Mouse (Mus musculus) forebrain, embryonic 15.5 days (tissue): Measurements from ENCODE around the gene Hsd17b7. TPM values are rescaled to one million over a fixed set of nuclear protein-coding genes. Genes with fewer than 3 reads are reported as not detected.
"Not testable (repeated sequence)": the region's sequence is repeated elsewhere in the genome, so short reads cannot be mapped to it uniquely, and the experiment has no call there.

Source experiments
- ATAC-seq: fragments of 200-750 bp; cut with Nextera tagmentation; replicated peaks from 2 replicates; pipeline ENCODE4 v1.8.0; 2017; ENCODE audit warnings: mild to moderate bottlenecking, moderate TSS enrichment, moderate library complexity
- H3K27ac ChIP-seq: fragments of 300-500 bp; sonication (generic); replicated peaks from 2 replicates; pipeline ENCODE4 v1.5.1; 2015; ENCODE audit warnings: mild to moderate bottlenecking, inconsistent platforms
- H3K27me3 ChIP-seq: fragments of 300-500 bp; sonication (generic); 2 replicates; pipeline ENCODE4 v1.6.1; 2015; ENCODE audit warnings: inconsistent platforms
- H3K36me3 ChIP-seq: fragments of 300-500 bp; sonication (generic); 2 replicates; pipeline ENCODE4 v1.6.1; 2015; ENCODE audit warnings: mild to moderate bottlenecking, inconsistent platforms
- H3K4me1 ChIP-seq: fragments of 300-500 bp; sonication (generic); 2 replicates; pipeline ENCODE4 v1.6.1; 2015; ENCODE audit warnings: inconsistent platforms
- H3K4me2 ChIP-seq: fragments of 300-500 bp; sonication (generic); replicated peaks from 2 replicates; pipeline ENCODE4 v1.6.1; 2015; ENCODE audit warnings: mild to moderate bottlenecking, inconsistent platforms
- H3K4me3 ChIP-seq: fragments of 300-500 bp; sonication (generic); 2 replicates; pipeline ENCODE4 v1.5.1; 2015; ENCODE audit warnings: mild to moderate bottlenecking, inconsistent platforms
- H3K9ac ChIP-seq: fragments of 300-500 bp; sonication (generic); replicated peaks from 2 replicates; pipeline ENCODE4 v1.6.1; 2015; ENCODE audit warnings: mild to moderate bottlenecking, inconsistent platforms
- H3K9me3 ChIP-seq: fragments of 300-500 bp; sonication (generic); 2 replicates; pipeline ENCODE4 v1.6.1; 2016; ENCODE audit warnings: inconsistent platforms
- WGBS: fragments of 180-500 bp; shearing (Covaris S2); methylation state at CpG from one replicate; pipeline ENCODE4 v1.1.7; 2015; ENCODE audit warnings: mixed read lengths; 5-methylcytosine and 5-hydroxymethylcytosine counted together
- polyA plus RNA-seq: library from polyadenylated mRNA; unstranded; fragments of >200 nt; fragmentation: Nextera tagmentation; extraction: Ambion mirVana; gene quantifications from 2 replicates; pipeline ENCODE4 v1.2.1, GENCODE M21; 2015

The Hsd17b7 gene
- polyA plus RNA-seq = 15.2 and 17.6 TPM in 2 replicates

DNA sequence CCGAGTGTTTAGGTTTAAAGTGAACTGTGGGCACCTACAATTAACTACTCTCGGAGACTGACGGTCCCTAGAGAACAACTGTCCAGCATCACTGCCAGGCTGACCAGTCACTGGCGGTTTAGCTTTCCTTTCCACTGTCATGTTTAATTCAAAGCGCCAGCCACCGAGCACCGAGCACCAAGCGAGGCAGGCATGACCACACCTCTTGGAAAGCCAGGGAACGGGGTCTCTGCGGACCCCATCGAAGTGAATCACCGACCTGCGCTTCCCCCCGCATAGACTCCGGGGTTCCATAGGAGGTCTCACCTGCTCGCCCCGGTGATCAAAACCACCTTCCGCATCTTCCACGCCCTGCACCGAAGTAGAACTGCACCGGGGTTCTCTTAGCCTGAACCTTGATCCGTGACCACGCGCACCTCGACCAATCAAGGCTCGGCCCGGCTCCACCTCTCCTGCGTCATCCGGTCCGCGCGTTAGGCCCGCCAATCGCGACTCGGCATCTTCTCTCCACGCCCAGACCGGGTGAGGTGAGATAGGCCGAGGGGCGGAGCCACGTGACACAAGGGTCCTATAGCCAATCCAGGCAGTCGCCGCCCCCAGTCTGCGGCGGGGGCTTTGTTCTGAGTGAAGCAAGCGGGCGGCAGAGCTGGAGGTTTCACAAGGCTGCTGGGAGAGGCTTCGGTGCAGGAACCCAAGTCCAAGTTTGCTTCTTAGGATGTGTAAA is at the start of gene Hsd17b7:
Gene Hsd17b7 (minus strand): TSS at position 450 of the 724 bp plus-strand sequence.
- H3K36me3 ChIP-seq = peaks cover 10% of the 10 kb centered on the region; the same call in 1 of the 2 replicates
- H3K27me3 ChIP-seq = no peaks in the 10 kb centered on the region
- H3K4me2 ChIP-seq = peak within 1 kb of the TSS; percentile 67
- peak within 1 kb of the TSS; percentile 74 for H3K4me3 ChIP-seq
- ATAC-seq = peak; percentile 100
- peaks cover 18% of the 10 kb centered on the region for H3K4me1 ChIP-seq
- H3K9ac ChIP-seq = peak within 1 kb of the TSS; percentile 54
- H3K9me3 ChIP-seq = no peaks in the 10 kb centered on the region
- WGBS = 2% methylated on average over 48 of the region's 48 CpGs
- peak within 1 kb of the TSS; percentile 77 for H3K27ac ChIP-seq

DNA sequence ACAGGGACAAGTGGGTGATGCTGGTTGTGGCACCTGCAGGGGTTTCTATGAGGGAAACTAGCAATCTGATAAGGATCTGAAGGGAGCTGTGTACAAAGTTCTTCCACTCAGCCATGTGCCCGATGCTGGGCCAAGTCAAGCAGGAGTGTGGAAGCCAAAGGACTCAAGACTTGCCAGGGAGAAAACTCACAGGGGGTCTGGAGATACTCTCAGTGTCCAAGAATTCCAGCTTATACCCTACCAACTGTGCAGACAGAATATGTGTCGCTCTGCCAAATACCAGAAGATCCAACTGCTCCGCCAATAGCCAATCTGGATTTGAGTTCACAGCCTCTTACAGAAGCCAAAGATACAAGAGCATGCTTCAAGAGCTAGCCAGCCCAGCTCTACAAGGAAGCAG is 45.7 kb upstream of the Hsd17b7 start:
- Histone ChIP-seq H3K9me3 (peaks cover 7% of the 10 kb centered on the region; the same call in 1 of the 2 replicates), H3K27ac (no peak overlapping the region), H3K9ac (no peak overlapping the region), H3K4me3 (no peak overlapping the region), H3K4me2 (no peak overlapping the region), H3K36me3 (no peaks in the 10 kb centered on the region), H3K4me1 (no peaks in the 10 kb centered on the region), H3K27me3 (no peaks in the 10 kb centered on the region)
- WGBS = 77% methylated on average over 3 of the region's 3 CpGs
- ATAC-seq = no peak

DNA sequence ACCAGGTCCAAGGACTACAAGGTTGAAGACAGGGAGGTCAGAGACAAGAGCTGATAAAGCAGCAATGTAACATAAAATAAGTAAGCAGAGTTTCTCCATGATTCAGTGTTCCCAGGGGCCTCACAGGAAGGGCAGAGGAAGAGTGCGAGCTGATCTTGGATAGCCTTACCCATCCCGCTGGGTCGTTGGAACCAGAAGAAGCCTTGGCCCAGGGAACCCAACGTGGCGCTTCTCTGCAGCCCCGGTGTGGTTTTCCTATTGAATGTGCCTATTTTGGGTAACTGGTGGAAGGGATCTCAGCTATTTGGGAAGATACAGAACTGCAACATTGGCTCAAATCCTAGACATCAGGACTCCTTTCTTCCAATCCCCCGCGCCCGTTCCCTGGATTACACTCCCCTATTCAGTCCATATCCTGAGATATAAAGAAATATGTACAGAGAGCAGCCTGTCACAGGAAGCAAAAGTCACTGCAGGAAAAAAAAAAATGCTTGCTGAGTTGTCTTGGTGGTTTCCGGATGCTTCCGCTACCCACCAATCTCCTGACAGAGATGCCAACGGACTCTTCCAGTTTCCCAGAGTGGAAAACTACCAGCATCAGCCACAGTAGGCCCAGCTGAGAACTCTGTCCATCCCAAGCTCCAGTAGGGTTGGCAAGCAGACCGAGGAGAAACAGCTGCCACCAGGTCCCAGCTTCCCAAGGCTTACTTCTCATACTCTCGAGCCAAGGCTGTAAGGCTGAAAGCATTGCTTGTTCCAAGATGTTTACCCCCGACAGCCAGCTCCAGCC is 41.9 kb upstream of the Hsd17b7 start:
- H3K27ac ChIP-seq = no peak overlapping the region

DNA sequence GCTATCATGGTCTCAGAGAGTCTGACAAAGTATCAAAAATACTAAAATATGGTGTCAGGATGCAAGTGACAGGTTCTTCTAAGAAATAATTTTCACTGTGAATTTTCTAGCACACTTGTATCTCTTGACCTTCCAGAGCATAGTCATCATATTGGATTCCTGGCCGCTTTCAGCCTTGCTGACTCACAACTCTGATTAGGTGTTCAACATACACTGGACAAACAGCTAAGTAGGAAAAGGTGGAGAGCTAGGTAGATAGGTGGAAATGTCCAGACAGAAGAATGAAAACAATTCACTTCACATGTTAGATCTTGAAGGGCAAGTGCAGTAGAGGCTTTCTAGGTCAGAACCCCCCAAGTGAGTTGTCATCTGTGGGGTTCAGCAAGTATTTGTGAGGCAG is 40.3 kb upstream of the Hsd17b7 start:
- Histone ChIP-seq H3K4me3 (no peak overlapping the region), H3K4me1 (no peaks in the 10 kb centered on the region), H3K9me3 (no peaks in the 10 kb centered on the region), H3K36me3 (no peaks in the 10 kb centered on the region), H3K27ac (no peak overlapping the region), H3K27me3 (no peaks in the 10 kb centered on the region), H3K4me2 (no peak overlapping the region), H3K9ac (no peak overlapping the region)
- ATAC-seq = no peak
- 98% methylated on average over 1 of the region's 1 CpGs for WGBS

More for the DNA sequence above, 41.9 kb upstream of the Hsd17b7 start:
- Histone ChIP-seq H3K4me2 (no peak overlapping the region), H3K4me1 (no peaks in the 10 kb centered on the region), H3K36me3 (no peaks in the 10 kb centered on the region), H3K27me3 (no peaks in the 10 kb centered on the region), H3K4me3 (no peak overlapping the region), H3K9me3 (no peaks in the 10 kb centered on the region), H3K9ac (no peak overlapping the region)
- ATAC-seq = no peak
- 87% methylated on average over 15 of the region's 15 CpGs for WGBS

DNA sequence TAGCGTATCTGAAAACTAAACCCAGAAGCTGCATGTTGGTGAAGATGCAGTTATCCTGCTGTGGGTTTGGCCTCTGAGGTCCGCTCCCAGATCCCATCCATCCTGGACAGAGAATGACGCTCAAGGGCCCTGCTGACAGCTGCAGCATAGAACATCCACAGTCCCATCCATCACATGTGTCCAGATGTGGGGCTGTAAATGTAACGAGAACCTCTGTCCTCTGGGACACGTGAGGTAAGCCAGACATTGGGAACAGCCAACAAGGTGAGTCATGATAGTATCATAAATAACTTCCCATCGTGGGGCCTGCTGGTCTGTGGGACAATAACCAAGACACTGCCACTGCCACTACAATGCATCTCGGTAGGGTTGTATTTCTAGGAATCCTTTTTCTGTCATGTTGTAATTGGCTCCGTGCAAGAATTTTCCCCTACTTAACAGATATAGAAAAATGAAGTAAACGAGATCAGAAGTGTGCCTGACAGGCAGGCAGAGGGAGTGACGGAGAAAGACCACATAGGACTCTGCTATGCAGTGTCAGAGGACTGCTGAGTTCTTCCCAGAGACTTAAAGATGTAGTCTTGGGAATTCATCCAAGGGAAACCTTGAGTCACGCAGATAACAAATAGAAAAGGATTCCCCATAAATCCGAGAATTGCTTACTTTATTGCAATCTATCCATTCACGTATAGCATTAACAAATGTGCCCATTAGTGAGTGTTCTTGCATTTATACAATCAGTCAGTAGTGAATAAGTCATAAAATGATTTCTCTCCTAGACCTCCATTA is 39.6 kb upstream of the Hsd17b7 start:
- no peak overlapping the region for H3K4me2 ChIP-seq
- no peak overlapping the region for H3K9ac ChIP-seq
- no peak for ATAC-seq
- H3K27ac ChIP-seq = no peak overlapping the region
- H3K4me3 ChIP-seq = no peak overlapping the region
- H3K4me1 ChIP-seq = no peaks in the 10 kb centered on the region
- H3K27me3 ChIP-seq = no peaks in the 10 kb centered on the region
- no peaks in the 10 kb centered on the region for H3K36me3 ChIP-seq
- no peaks in the 10 kb centered on the region for H3K9me3 ChIP-seq
- 90% methylated on average over 13 of the region's 13 CpGs for WGBS

DNA sequence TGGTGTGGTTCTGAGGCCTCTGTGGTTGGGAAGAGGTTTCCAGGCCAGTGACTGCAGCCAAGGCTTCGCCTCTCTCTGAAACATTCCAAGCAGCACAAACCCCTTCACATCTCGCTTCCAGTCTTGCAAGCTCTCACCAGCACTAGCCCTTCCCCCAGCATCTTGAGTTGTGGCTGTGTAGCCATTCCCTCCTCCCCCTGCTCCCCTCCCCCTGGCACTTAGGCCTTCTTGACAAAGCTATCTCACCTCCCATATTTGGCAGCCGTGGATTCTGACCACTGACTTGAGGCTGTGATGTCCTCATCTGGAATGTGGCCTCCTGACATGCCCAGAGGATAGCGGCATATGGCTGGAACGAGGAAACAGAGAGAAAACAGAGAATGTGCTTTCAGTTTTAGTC is 37.5 kb upstream of the Hsd17b7 start:
- 74% methylated on average over 5 of the region's 5 CpGs for WGBS
- no peak for ATAC-seq
- Histone ChIP-seq H3K27me3 (no peaks in the 10 kb centered on the region), H3K9ac (no peak overlapping the region), H3K4me1 (no peaks in the 10 kb centered on the region), H3K9me3 (no peaks in the 10 kb centered on the region), H3K4me2 (no peak overlapping the region), H3K27ac (no peak overlapping the region), H3K4me3 (no peak overlapping the region), H3K36me3 (no peaks in the 10 kb centered on the region)

DNA sequence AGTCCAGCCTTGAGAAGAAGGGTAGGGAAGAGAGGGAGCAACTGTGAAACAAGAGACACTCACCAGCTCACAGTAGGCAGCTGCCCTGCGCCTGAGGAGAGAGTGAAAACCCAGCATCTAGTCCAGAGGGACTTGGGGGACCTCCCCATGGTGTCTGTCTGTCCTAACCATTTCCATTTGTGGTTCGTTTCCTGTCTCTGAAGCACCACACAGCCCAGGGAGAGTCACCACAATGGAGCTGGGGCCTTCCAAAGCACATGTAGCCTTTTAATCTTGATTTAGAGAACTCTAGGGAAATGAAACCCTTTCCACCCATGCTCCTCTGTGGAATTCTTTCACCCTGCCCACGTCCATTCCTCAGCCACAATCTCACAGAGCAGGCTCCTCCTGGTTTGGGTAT is 36.3 kb upstream of the Hsd17b7 start:
- no peak overlapping the region for H3K9ac ChIP-seq
- no peak for ATAC-seq
- no peaks in the 10 kb centered on the region for H3K4me1 ChIP-seq
- no peaks in the 10 kb centered on the region for H3K27me3 ChIP-seq
- H3K4me3 ChIP-seq = no peak overlapping the region
- no peaks in the 10 kb centered on the region for H3K36me3 ChIP-seq
- whole genome bisulfite sequencing = 84% methylated on average over 3 of the region's 3 CpGs
- H3K9me3 ChIP-seq = no peaks in the 10 kb centered on the region
- H3K4me2 ChIP-seq = no peak overlapping the region
- no peak overlapping the region for H3K27ac ChIP-seq

DNA sequence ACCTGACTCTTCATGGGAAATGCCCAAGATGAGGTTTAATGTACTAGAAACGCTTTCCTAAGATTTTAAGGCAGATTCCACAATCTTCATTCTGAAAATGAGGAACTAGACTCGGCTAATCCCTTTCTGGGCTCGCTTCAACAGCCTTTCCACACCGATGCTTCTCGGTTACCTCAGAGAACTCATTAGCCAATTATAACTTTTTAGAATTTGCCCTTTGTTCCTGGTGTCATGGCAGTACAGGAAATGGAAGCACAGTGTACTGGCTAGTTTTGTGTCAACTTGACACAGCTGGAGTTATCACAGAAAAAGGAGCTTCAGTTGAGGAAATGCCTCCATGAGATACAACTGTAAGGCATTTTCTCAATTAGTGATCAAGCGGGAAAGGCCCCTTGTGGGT is 24.9 kb upstream of the Hsd17b7 start:
- WGBS = 86% methylated on average over 6 of the region's 6 CpGs
- not testable (repeated sequence) for H3K27me3 ChIP-seq, H3K4me3 ChIP-seq, H3K4me1 ChIP-seq, H3K9me3 ChIP-seq, H3K36me3 ChIP-seq, ATAC-seq, H3K4me2 ChIP-seq, H3K9ac ChIP-seq, H3K27ac ChIP-seq

DNA sequence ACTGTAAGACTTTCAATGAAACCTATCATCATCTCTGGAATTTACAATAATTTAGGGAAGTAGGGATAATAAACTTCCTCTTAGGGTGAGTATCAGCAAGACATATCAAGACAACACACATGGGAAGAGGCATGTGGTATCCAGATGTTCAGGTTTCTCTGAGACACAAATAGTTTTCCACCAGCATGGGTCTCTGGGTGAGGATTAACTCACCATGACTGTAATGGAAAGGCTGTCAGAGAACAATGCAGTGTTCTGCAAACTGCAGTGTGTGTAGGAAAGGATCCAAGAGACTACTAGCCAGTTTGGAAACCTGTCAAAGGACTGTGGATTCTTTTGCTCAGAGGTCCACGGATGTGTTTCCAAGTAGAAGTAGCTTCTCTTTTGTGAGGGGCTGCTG is 17.1 kb upstream of the Hsd17b7 start:
- no peak overlapping the region for H3K4me3 ChIP-seq
- no peak overlapping the region for H3K9ac ChIP-seq

DNA sequence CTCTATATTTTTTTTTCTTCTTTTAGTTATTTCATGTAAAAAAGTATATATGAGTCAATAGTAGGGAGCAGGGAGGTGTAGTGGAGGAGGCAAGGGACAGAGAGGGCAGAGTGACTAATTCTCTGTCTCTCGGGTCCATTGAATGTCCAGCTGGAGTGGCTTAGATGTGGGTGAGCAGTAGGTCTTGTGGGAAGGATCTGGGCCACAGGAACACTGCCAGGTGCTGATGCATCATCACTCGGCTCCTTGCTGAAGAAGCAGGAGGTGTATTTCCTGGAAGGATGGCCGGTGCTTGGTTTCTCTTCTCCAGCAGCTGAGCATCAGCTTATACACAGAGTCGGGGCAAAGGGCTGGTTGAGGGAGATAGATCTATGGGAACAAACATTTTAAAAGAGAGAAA is 8.6 kb upstream of the Hsd17b7 start:
- H3K4me3 ChIP-seq = no peak overlapping the region
- no peaks in the 10 kb centered on the region for H3K9me3 ChIP-seq
- no peaks in the 10 kb centered on the region for H3K4me1 ChIP-seq
- no peaks in the 10 kb centered on the region for H3K27me3 ChIP-seq
- H3K4me2 ChIP-seq = no peak overlapping the region
- H3K36me3 ChIP-seq = no peaks in the 10 kb centered on the region
- H3K27ac ChIP-seq = no peak overlapping the region
- H3K9ac ChIP-seq = no peak overlapping the region
- ATAC-seq = no peak
- WGBS = 85% methylated on average over 4 of the region's 4 CpGs

More for the DNA sequence above, 17.1 kb upstream of the Hsd17b7 start:
- Histone ChIP-seq H3K27ac (no peak overlapping the region), H3K36me3 (no peaks in the 10 kb centered on the region), H3K4me1 (no peaks in the 10 kb centered on the region), H3K4me2 (no peak overlapping the region), H3K27me3 (no peaks in the 10 kb centered on the region), H3K9me3 (no peaks in the 10 kb centered on the region)
- ATAC-seq = no peak
- WGBS = 45% methylated on average over 1 of the region's 1 CpGs

DNA sequence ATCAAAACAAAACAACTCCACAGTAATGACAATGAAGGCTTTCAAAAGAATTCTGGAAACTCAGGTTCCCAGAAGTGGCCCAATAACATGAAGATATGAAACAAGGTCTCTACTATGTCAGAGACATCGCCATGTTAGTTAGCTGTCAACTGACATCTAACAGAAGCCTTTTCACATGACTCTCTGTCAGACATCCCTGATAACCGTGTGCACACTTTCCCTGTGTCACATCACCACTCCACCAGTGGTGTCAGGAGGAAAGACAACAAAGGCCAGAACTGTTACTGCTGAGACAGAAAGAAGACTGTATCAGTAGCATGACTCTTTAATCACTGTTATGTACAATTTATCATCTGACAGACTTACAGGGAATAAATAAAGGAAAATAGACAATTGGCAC is 3.0 kb upstream of the Hsd17b7 start:
- H3K36me3 ChIP-seq = no peaks in the 10 kb centered on the region
- H3K4me2 ChIP-seq = no peak overlapping the region
- no peaks in the 10 kb centered on the region for H3K27me3 ChIP-seq
- no peaks in the 10 kb centered on the region for H3K9me3 ChIP-seq
- ATAC-seq = no peak
- no peak overlapping the region for H3K9ac ChIP-seq
- H3K4me1 ChIP-seq = peaks cover 18% of the 10 kb centered on the region
- no peak overlapping the region for H3K4me3 ChIP-seq
- WGBS = 88% methylated on average over 2 of the region's 2 CpGs
- no peak overlapping the region for H3K27ac ChIP-seq

DNA sequence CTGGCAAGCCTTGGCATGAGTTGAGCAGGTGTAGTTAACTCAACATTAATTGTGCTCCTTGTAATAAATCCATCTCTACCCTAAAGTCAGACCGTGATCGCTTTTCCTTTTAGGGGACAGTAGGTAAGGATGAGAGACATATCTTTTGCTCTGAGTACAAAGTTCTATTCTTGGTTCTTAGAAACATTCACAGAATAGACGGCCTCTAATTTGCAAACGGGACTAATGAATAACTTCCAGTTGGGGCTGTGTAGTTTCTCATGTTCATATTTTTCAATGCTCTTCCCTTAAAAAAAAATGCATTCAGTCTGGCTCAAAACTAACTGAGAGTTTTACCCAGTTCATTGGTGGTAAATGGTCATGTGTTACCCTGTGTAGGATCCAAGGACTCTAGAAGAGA is 1.9 kb upstream of the Hsd17b7 start:
- H3K36me3 ChIP-seq = no peaks in the 10 kb centered on the region
- no peak overlapping the region for H3K4me3 ChIP-seq
- H3K27me3 ChIP-seq = no peaks in the 10 kb centered on the region
- no peak overlapping the region for H3K27ac ChIP-seq
- H3K4me1 ChIP-seq = peaks cover 18% of the 10 kb centered on the region
- no peaks in the 10 kb centered on the region for H3K9me3 ChIP-seq
- no peak overlapping the region for H3K9ac ChIP-seq
- no peak overlapping the region for H3K4me2 ChIP-seq
- no peak for ATAC-seq
- WGBS = 97% methylated on average over 4 of the region's 4 CpGs
